In genomic region chrX:48365836-48366577, GRCm38 (mm10) we compare ENCODE assay signal across 10 mouse cellular contexts. TPM values are rescaled to one million over a fixed set of nuclear protein-coding genes. Genes with fewer than 3 reads are reported as not detected.
DNase-seq lines count a peak whose midpoint lies in the region; ATAC-seq and TF ChIP-seq lines count a peak whose summit lies in the region.
"Had no signal": no experiment of that assay in that cellular context is flagged by ENCODE, and none has a peak within 500 bp of the region (broad histone marks: within the 10 kb centered on the region; RNA-seq: fewer than 3 reads in every experiment).

No protein-coding gene starts in this region.

- H3K27ac ChIP-seq in forebrain, embryonic 10.5 days: 0 out of 2 replicates have a peak overlapping the region, but pooled peaks have one; percentile 40
- no peak overlapping the region for H3K27ac ChIP-seq in forebrain, postnatal 0 days (ENCODE audit: low read depth, low read length)
- no peak overlapping the region for H3K27ac ChIP-seq in liver, embryonic 12.5 days
- no peak overlapping the region for H3K27ac ChIP-seq in liver, postnatal 0 days (ENCODE audit: low read depth)
- 0 out of 2 replicates have a peak overlapping the region, but pooled peaks have one; percentile 37 for H3K27ac ChIP-seq in intestine, embryonic 16.5 days (ENCODE audit: low read length)
- H3K27ac ChIP-seq: layer of hippocampus, adult 2 months had no signal

- WGBS in forebrain, embryonic 10.5 days: 42% methylated on average over 15 of the region's 15 CpGs
- WGBS in forebrain, postnatal 0 days: 44% methylated on average over 15 of the region's 15 CpGs
- 67% methylated on average over 15 of the region's 15 CpGs for WGBS in liver, embryonic 12.5 days (ENCODE audit: insufficient replicate concordance)
- 63% methylated on average over 15 of the region's 15 CpGs for WGBS in liver, postnatal 0 days (ENCODE audit: insufficient replicate concordance)
- WGBS in intestine, embryonic 16.5 days: 47% methylated on average over 15 of the region's 15 CpGs

- H3K27me3 ChIP-seq in forebrain, embryonic 10.5 days (ENCODE audit: poor library complexity, severe bottlenecking): no peaks in the 10 kb centered on the region
- no peaks in the 10 kb centered on the region for H3K27me3 ChIP-seq in forebrain, postnatal 0 days (ENCODE audit: insufficient read depth, low read length)
- no peaks in the 10 kb centered on the region for H3K27me3 ChIP-seq in liver, embryonic 12.5 days (replicated peaks)
- no peaks in the 10 kb centered on the region; the same call in 1 of the 2 replicates for H3K27me3 ChIP-seq in liver, postnatal 0 days (ENCODE audit: insufficient read depth, low read length)
- no peaks in the 10 kb centered on the region for H3K27me3 ChIP-seq in intestine, embryonic 16.5 days (replicated peaks; ENCODE audit: control insufficient read depth, insufficient read depth, low read length)

- H3K4me2 ChIP-seq in forebrain, postnatal 0 days (ENCODE audit: low read depth): no peak overlapping the region
- 0 out of 2 replicates have a peak overlapping the region, but pooled peaks have one; percentile 4 for H3K4me2 ChIP-seq in liver, embryonic 12.5 days
- H3K4me2 ChIP-seq in liver, postnatal 0 days (ENCODE audit: low read depth, low read length): no peak overlapping the region
- H3K4me2 ChIP-seq in intestine, embryonic 16.5 days (ENCODE audit: low read depth, low read length): peak overlapping the region; percentile 10; the same call in 1 of the 2 replicates

- H3K36me3 ChIP-seq in forebrain, embryonic 10.5 days (replicated peaks): peaks cover 71% of the 10 kb centered on the region
- peaks cover 13% of the 10 kb centered on the region; the same call in 1 of the 2 replicates for H3K36me3 ChIP-seq in forebrain, postnatal 0 days (ENCODE audit: insufficient read depth)
- peaks cover 65% of the 10 kb centered on the region for H3K36me3 ChIP-seq in liver, embryonic 12.5 days
- peaks cover 8% of the 10 kb centered on the region for H3K36me3 ChIP-seq in liver, postnatal 0 days (replicated peaks; ENCODE audit: insufficient read depth, low read length)
- H3K36me3 ChIP-seq in intestine, embryonic 16.5 days (ENCODE audit: control insufficient read depth, insufficient read depth, low read length): peaks cover 6% of the 10 kb centered on the region

- no peak overlapping the region for H3K9ac ChIP-seq in forebrain, postnatal 0 days
- H3K9ac ChIP-seq in liver, embryonic 12.5 days: no peak overlapping the region
- H3K9ac ChIP-seq in liver, postnatal 0 days (replicated peaks): no peak overlapping the region
- no peak overlapping the region for H3K9ac ChIP-seq in intestine, embryonic 16.5 days (ENCODE audit: low read depth, low read length)

- no peak for TF ChIP-seq EP300 in liver, postnatal 0 days (IDR thresholded peaks at IDR 0.05; ENCODE audit: low read depth)

- no peak for ATAC-seq in forebrain, postnatal 0 days
- no peak for ATAC-seq in liver, embryonic 12.5 days
- ATAC-seq in liver, postnatal 0 days: no peak
- ATAC-seq in intestine, embryonic 16.5 days: peak; percentile 88
- ATAC-seq in CD4-positive, CD25-positive, alpha-beta regulatory T cell, adult 4 months: no peak

- no peaks in the 10 kb centered on the region for H3K9me3 ChIP-seq in forebrain, embryonic 10.5 days
- H3K9me3 ChIP-seq in forebrain, postnatal 0 days (ENCODE audit: low read length): no peaks in the 10 kb centered on the region
- H3K9me3 ChIP-seq in liver, embryonic 12.5 days (replicated peaks): no peaks in the 10 kb centered on the region
- no peaks in the 10 kb centered on the region for H3K9me3 ChIP-seq in liver, postnatal 0 days (ENCODE audit: low read length)
- no peaks in the 10 kb centered on the region for H3K9me3 ChIP-seq in intestine, embryonic 16.5 days (ENCODE audit: control insufficient read depth, low read length)

- peak; percentile 19 for DNase-seq in forebrain, embryonic 10.5 days (ENCODE audit: extremely low spot score, low spot score)
- no peak for DNase-seq in forebrain, postnatal 0 days
- DNase-seq in liver, postnatal 0 days: no peak
- peak; percentile 3 for DNase-seq in NIH3T3 (ENCODE audit: low read depth)
- DNase-seq in gastrocnemius, adult 18-20 months (ENCODE audit: low spot score): no peak
- DNase-seq: gastrocnemius, postnatal 14 days had no signal

- TF ChIP-seq CTCF in forebrain, postnatal 0 days (IDR thresholded peaks at IDR 0.05; ENCODE audit: low read depth): no peak
- TF ChIP-seq CTCF in liver, postnatal 0 days (IDR thresholded peaks at IDR 0.05; ENCODE audit: low read depth): no peak

- no peak overlapping the region for H3K4me3 ChIP-seq in forebrain, embryonic 10.5 days
- H3K4me3 ChIP-seq in forebrain, postnatal 0 days (ENCODE audit: low read depth, low read length): no peak overlapping the region
- H3K4me3 ChIP-seq in liver, embryonic 12.5 days: no peak overlapping the region
- no peak overlapping the region for H3K4me3 ChIP-seq in liver, postnatal 0 days (ENCODE audit: low read depth, low read length)
- H3K4me3 ChIP-seq in intestine, embryonic 16.5 days (ENCODE audit: low read length): no peak overlapping the region
- H3K4me3 ChIP-seq: layer of hippocampus, adult 2 months had no signal

- peaks cover 14% of the 10 kb centered on the region for H3K4me1 ChIP-seq in forebrain, embryonic 10.5 days
- H3K4me1 ChIP-seq in forebrain, postnatal 0 days (ENCODE audit: insufficient read depth): no peaks in the 10 kb centered on the region
- H3K4me1 ChIP-seq in liver, embryonic 12.5 days: no peaks in the 10 kb centered on the region
- H3K4me1 ChIP-seq in liver, postnatal 0 days (ENCODE audit: insufficient read depth): no peaks in the 10 kb centered on the region
- 0 out of 2 replicates have a peak, but pooled peaks cover 7% of the 10 kb centered on the region for H3K4me1 ChIP-seq in intestine, embryonic 16.5 days (ENCODE audit: control insufficient read depth, insufficient read depth, low read length)

RNA-seq across cellular contexts. Expression of gene Bcorl1, which starts 24.8 kb away (rescaled TPM):
- 5.1 and 6.2 TPM in 2 replicates for polyA plus RNA-seq in forebrain, embryonic 10.5 days (2016; fragmentation: Nextera tagmentation; extraction: Ambion mirVana)
- 8.5 and 13.8 TPM in 2 replicates for total RNA-seq in forebrain, postnatal 0 days (2014; rRNA removed)
- 3.8 and 4.6 TPM in 2 replicates for polyA plus RNA-seq in forebrain, postnatal 0 days (2015; fragmentation: Nextera tagmentation; extraction: Ambion mirVana)
- polyA plus RNA-seq in liver, embryonic 12.5 days (2016; fragmentation: Nextera tagmentation; extraction: Ambion mirVana): 3.8 and 4.4 TPM in 2 replicates
- 1.5 TPM in 2 replicates for polyA plus RNA-seq in liver, postnatal 0 days (2015; fragmentation: Nextera tagmentation; extraction: Ambion mirVana)
- 3.2 and 3.5 TPM in 2 replicates for polyA plus RNA-seq in intestine, embryonic 16.5 days (2015; fragmentation: Nextera tagmentation; extraction: Ambion mirVana)
- 1 to 10 TPM; 2.3 to 2.7 TPM for polyA plus RNA-seq in CD4-positive, CD25-positive, alpha-beta regulatory T cell, adult 4 months (2017; shearing (Covaris generic))
- 1 to 10 TPM; 5.8 to 7.5 TPM for total RNA-seq in gastrocnemius, adult 18-20 months (2021)

Comparison
In these comparisons a context has a peak if more than half of its experiments do, and no peak if none do; other contexts are left out.
1. DNase-seq: peak in forebrain, embryonic 10.5 days (single experiment) and NIH3T3 (single experiment); none in forebrain, postnatal 0 days (single experiment), liver, postnatal 0 days (single experiment) and gastrocnemius, adult 18-20 months (single experiment).
2. H3K27ac ChIP-seq: peak in forebrain, embryonic 10.5 days (single experiment) and intestine, embryonic 16.5 days (single experiment); none in forebrain, postnatal 0 days (single experiment), liver, embryonic 12.5 days (single experiment) and liver, postnatal 0 days (single experiment).
3. H3K4me2 ChIP-seq: peak in liver, embryonic 12.5 days (single experiment) and intestine, embryonic 16.5 days (single experiment); none in forebrain, postnatal 0 days (single experiment) and liver, postnatal 0 days (single experiment).